Mouse (Mus musculus) lung, postnatal 36 days (tissue): ENCODE measurements around the gene Galntl6.
A peak's percentile ranks its signal among the peaks of the same experiment; 100 is the strongest.

Source experiments
- DNase-seq: peaks from one replicate; pipeline ENCODE4 v3.0.0; 2022; ENCODE audit warnings: mixed read lengths

The Galntl6 gene

DNA sequence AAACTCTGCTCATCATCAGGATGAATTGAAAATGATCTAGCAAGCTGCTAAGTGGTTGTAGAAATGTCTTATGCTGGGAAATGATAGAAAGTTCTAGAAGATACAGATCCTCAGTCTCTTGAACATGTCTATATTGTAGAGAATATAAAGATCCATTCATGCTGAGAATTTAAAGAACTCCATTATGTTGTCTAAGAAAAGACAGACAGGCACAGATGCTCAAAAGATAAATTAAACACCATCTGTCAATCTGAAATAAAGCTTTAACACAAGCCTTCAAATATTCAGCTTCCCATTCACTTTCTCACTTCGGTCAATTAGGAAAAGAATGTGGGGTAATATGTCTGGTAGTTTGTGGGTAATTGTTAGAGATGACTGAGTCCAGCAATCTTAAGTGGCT lies 658.8 kb downstream of the Galntl6 start:
- no peak for DNase-seq

DNA sequence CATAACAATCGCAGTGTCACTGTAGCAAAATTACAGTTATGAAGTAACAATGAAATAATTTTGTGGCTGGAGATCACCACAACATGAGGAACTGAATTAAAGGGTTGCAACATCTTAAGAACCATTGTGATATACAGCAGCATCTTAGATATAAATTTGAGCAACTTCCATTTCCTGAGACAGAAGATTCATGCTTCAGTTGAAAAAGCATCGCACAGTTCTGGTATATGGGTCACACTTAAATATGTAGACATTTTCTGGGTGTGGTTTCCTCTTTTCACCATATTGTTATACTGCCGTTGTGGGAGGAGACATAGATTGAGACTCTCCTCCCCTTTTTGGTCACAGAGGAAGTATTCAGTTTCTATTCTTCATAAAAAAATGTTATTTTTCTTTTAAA lies 667.6 kb downstream of the Galntl6 start:
- DNase-seq, result no peak

- DNase-seq, result no peak
These were observed 678.2 kb downstream of the Galntl6 start for GRCm38 (mm10) chr8:58234220-58234619.

DNA sequence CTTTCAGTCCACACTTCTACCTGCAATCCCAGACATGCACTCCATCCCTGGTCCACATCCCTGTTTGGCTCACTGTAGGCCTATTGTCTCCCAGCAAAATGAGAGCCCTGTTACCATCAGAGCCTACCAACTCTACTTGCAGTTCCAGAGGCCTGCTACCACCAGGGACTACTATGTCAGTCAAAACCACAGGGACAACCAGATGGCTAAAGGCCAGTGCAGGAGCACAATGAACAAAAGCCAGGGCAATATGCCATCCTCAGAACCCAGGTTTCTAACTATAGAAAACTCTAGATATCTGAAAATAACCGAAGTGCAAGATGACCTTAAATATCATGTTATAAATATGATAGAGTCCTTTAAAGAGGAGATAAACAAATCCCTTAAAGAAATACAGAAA lies 683.7 kb downstream of the Galntl6 start:
- DNase-seq, result no peak

DNA sequence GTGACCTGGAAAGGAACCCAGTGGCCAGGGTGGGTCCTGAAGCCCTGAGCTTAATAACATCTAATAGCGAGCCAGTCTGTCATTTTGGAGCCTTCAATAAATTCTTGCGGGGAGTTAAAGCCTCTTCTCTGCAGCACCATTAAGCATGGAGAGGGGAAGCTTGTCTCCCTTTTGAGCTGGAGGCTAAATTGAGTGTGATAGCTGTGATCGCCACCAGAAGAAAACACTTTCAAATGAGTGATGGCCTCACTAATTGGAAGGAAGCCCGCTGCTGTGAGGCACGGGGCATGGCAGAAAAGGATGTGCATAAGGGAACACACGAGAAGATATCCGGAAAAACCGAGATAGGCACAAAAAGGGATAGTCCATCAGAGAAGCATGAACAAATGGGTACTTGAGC lies 694.6 kb downstream of the Galntl6 start:
- DNase-seq, result no peak

- no peak for DNase-seq
These were observed 722.7 kb downstream of the Galntl6 start for GRCm38 (mm10) chr8:58189694-58190093.

DNA sequence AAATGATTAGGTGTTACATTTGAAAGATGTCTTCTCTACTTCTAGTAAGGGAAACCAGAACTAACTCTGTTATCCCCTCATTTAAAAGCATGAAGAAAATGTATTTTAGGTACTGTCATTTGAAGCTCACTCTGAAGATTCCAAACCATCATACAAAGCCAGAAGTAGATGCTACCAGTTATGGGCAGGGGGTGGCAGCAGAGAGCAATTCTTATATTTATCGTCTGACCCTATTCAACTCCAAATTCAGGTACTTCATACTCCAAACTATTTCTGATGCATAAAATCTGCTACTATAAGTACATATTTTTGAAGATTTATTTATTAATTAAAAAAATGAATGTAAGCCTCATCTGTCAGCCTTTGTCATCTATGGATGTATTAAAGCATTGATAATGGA lies 765.5 kb downstream of the Galntl6 start:
- peak; percentile 3 for DNase-seq

- DNase-seq, result no peak
These were observed 825.7 kb downstream of the Galntl6 start for GRCm38 (mm10) chr8:58086733-58087132.

DNA sequence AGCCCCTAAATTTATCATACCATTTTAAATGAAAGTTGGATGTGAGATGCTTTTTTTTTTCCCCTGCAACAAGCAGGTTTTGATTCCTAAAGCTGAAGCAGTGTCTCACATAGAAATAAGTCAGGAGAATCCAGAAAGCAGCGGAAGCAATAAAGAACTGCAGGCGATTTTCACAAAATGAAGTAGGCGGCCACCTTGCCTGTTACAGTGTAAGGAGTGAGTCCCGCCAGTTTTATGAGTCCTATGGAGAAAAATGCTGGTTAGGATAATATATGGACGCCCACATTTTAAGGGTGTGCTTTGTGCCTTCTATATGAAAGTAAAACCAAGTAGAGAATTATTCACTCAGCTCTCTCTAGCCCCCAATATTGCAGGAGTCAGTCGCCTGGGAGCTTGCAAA lies 827.5 kb downstream of the Galntl6 start:
- DNase-seq, result no peak

- no peak for DNase-seq
These were observed 830.7 kb downstream of the Galntl6 start for GRCm38 (mm10) chr8:58081715-58082114.

- DNase-seq, result no peak
These were observed 837.8 kb downstream of the Galntl6 start for GRCm38 (mm10) chr8:58074611-58075010.

DNA sequence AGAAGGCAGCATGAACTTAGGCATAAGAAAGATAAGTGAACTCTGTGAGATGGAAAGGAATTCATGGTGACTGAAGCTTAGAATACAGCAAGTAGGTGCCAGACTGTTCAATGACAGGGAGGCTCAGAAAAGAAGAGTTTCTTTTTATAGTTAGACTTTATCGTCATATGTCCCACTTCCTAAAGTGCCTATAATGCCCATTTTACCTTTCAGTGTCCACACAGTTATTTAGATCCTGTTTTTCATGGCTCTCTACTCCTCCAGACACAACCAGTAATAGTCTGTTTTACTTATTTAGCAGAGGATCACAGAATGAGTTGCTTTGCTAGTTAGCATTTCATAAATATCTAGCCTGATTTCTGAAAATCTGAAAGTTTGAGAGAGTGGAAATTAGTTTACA lies 838.7 kb downstream of the Galntl6 start:
- DNase-seq, result no peak

GRCm38 (mm10) chr8:58032271-58032670 lies 880.2 kb downstream of the Galntl6 start:
- no peak for DNase-seq

DNA sequence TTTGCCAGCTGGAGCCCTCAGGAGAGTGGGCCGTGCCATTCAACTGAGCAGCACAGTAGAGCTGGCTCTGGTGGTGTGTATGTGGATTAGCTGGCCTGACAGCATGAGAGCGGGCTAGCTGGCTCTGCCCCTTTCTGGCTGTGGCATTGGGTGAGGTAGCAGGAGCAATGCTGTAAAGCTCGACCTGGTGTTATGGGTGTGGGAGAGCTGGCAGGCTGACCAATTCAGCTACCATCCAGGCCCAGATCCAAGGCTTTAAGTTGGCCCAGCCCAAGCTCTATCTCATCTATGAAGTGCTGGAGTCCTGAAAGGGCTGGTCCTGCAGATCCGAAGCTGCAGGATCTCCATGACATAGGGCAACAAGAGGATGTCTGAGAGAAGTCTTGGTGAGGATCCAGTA lies 886.9 kb downstream of the Galntl6 start:
- peak; percentile 1 for DNase-seq

GRCm38 (mm10) chr8:58025094-58025493 lies 887.3 kb downstream of the Galntl6 start:
- DNase-seq, result peak; percentile 2

DNA sequence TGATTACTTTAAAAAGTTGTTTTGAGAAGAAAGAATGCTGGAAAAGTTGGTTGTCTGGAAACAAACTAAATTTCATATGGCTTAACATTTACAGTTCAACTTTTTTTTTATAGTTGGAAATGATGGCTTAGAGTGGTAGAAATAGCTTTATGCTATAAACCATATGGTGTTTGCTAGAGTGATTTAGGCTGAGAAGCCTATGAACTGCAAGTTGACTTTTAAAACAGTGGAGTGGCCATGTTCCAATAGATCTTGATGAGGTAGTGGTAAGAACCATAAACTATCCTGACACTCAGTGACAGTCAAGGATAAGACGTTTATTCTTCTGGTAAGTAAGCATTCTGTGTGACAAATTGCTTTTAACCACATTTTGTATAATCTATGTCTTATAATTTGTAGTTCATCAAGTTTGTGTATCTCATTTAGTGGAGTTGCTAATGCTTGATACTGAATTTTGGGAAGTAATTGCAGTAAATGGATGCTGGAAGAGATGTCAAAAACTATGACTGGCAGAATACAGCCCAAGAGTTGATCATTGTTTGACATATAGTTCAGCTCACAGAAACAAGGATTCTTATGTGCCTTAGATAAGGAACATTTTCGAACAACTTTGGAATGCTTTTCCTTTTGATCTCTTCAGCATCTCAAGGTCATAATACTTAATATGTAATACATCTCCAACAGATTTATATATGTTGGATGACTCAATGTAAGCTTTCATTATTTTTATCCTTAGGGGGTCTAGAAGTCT lies 888.8 kb downstream of the Galntl6 start:
- DNase-seq, result no peak

DNA sequence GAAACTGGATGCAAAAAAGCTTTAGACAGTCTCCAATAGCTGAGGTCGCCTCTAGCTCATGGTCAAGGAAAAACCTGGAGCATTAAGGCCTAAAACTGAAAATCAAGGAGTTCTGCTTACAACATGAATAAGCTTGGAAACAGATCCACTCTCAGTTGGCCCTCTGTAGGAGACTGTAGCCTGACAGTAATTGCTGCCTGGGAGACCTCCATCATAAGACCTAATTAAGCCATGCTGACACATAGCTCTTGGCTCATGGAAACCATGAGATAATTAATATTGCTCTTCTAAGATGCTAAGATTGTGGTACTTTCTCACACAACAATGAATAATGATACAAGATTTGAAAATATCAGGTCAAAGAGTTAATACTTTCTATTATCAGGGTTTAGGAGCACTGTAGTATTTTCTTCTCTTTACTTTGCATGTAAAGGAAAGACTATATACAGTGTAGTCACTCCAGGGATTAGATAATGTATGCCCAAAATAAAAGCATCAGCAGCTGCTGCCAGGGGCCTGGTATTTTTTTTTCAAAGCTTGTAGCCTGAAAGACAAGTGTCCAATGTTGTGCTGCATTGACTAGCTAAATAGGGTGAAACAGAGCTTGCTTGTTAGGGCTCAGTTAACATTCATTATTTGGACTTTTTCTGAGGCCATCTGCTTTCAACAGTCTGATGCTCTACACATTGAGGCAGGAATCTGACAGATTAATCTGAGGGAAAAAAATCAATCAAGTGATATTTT lies 922.8 kb downstream of the Galntl6 start:
- DNase-seq, result no peak

GRCm38 (mm10) chr8:57977372-57977771 lies 935.1 kb downstream of the Galntl6 start:
- no peak for DNase-seq

DNA sequence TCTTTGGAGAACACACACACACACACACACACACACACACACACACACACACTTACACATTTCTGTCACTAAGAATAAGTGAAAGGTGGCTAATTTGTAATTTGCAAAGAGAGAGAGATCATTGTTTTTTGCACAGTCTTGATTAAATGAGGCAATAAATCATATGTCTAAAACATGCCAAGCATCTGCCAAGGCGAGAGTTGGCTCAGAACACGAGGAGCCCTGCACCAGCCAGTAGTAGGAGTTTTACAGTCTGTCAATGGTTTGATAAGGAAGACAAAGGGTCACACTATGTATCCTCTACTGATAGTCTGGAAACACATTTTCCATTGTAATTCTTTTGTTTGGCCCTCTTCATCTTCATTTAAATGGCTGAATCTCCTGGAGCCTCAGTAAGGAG lies 938.3 kb downstream of the Galntl6 start:
- no peak for DNase-seq

DNA sequence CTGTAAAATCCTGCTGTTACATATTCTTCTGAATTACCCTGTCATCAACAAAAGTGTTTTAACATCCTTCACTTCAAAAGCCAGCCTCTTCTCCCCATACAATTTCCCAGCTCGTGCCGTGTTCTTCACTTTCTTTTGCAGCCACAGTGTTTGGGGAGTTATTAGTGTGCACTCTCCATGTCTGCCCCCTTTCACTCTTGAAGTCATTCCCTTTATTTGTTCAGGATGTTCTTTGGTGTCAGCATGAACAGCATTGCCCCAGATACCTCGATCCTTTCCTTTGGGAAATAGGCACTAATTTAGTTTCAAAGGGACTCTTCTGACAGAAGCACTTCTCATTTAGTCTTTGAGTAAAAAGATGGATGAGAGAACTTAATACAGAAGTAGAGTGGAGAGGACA lies 939.6 kb downstream of the Galntl6 start:
- DNase-seq, result no peak

DNA sequence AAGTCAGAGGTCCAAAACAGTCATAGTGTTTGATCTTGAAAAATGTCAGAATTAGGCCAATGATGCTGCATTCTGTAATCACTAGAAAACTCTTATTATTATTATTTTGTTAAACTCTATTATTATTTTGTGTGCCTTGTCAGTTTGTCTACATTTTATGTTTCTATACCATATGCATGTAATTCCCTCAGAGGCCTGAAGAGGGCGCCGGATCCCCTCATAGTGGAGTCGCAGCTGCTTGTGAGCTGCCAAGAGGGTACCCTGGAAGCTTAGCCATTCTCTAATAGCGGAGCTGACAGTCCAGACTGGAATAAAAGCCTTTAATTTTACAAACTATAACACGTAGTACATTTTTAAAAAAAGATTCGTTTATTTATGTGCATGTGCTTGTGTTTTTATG lies 945.8 kb downstream of the Galntl6 start:
- no peak for DNase-seq

GRCm38 (mm10) chr8:57965508-57965907 lies 946.9 kb downstream of the Galntl6 start:
- no peak for DNase-seq

- no peak for DNase-seq
These were observed 949.9 kb downstream of the Galntl6 start for GRCm38 (mm10) chr8:57962286-57963110.

GRCm38 (mm10) chr8:57959136-57959535 lies 953.3 kb downstream of the Galntl6 start:
- DNase-seq, result no peak
